In genomic region chr11:32895400-32895799, GRCm38 (mm10) we compare ENCODE assay signal across 18 mouse cellular contexts.
DNase-seq lines count a peak whose midpoint lies in the region; ATAC-seq and TF ChIP-seq lines count a peak whose summit lies in the region.
"Had no signal": no experiment of that assay in that cellular context is flagged by ENCODE, and none has a peak within 500 bp of the region (broad histone marks: within the 10 kb centered on the region; RNA-seq: fewer than 3 reads in every experiment).

No protein-coding gene starts in this region.

- no peaks in the 10 kb centered on the region for H3K36me3 ChIP-seq in kidney, adult 2 months (ENCODE audit: control insufficient read depth, insufficient read depth, low read length)
- H3K36me3 ChIP-seq in lung, postnatal 0 days (ENCODE audit: insufficient read depth, low read length) = no peaks in the 10 kb centered on the region
- no peaks in the 10 kb centered on the region for H3K36me3 ChIP-seq in stomach, postnatal 0 days (ENCODE audit: control insufficient read depth, insufficient read depth, low read length)
- H3K36me3 ChIP-seq: embryonic facial prominence, embryonic 10.5 days; forebrain, embryonic 15.5 days; heart, embryonic 15.5 days; hindbrain, embryonic 10.5 days had no signal

- TF ChIP-seq CTCF in kidney, adult 2 months (conservative IDR thresholded peaks at IDR 0.05; ENCODE audit: insufficient read depth, insufficient read length, low read depth, low read length) = 0 out of 2 replicates have a peak, but pooled peaks have one; percentile 9
- peak; percentile 38 for TF ChIP-seq CTCF in lung, postnatal 0 days (IDR thresholded peaks at IDR 0.05)
- TF ChIP-seq CTCF in stomach, postnatal 0 days (IDR thresholded peaks at IDR 0.05; ENCODE audit: low read depth) = peak; percentile 51

- H3K4me2 ChIP-seq in lung, postnatal 0 days (replicated peaks; ENCODE audit: low read depth, low read length) = no peak overlapping the region
- no peak overlapping the region for H3K4me2 ChIP-seq in stomach, postnatal 0 days (replicated peaks; ENCODE audit: low read depth)
- H3K4me2 ChIP-seq: forebrain, embryonic 15.5 days; heart, embryonic 15.5 days had no signal

- no peaks in the 10 kb centered on the region for H3K9me3 ChIP-seq in lung, postnatal 0 days (ENCODE audit: low read length)
- no peaks in the 10 kb centered on the region for H3K9me3 ChIP-seq in stomach, postnatal 0 days (ENCODE audit: control insufficient read depth, low read length)
- H3K9me3 ChIP-seq: embryonic facial prominence, embryonic 10.5 days; forebrain, embryonic 15.5 days; heart, embryonic 15.5 days; hindbrain, embryonic 10.5 days had no signal

- WGBS in kidney, adult 2 months = 71% methylated on average over 3 of the region's 3 CpGs
- WGBS in lung, postnatal 0 days = 78% methylated on average over 3 of the region's 3 CpGs
- WGBS in stomach, postnatal 0 days = 78% methylated on average over 3 of the region's 3 CpGs

- H3K4me3 ChIP-seq in kidney, adult 2 months (ENCODE audit: insufficient read depth, low read depth, low read length) = no peak overlapping the region
- no peak overlapping the region for H3K4me3 ChIP-seq in lung, postnatal 0 days (ENCODE audit: low read depth, low read length)
- no peak overlapping the region for H3K4me3 ChIP-seq in stomach, postnatal 0 days (ENCODE audit: low read depth, low read length)
- H3K4me3 ChIP-seq: embryonic facial prominence, embryonic 10.5 days; erythroblast, embryonic 14.5 days; forebrain, embryonic 15.5 days; heart, embryonic 15.5 days; hindbrain, embryonic 10.5 days had no signal

- H3K27me3 ChIP-seq in kidney, adult 2 months (replicated peaks; ENCODE audit: control insufficient read depth, insufficient read depth, low read length) = no peaks in the 10 kb centered on the region
- H3K27me3 ChIP-seq in lung, postnatal 0 days (replicated peaks; ENCODE audit: insufficient read depth, low read length) = no peaks in the 10 kb centered on the region
- H3K27me3 ChIP-seq in stomach, postnatal 0 days (ENCODE audit: control insufficient read depth, insufficient read depth, low read length) = 0 out of 2 replicates have a peak, but pooled peaks cover 2% of the 10 kb centered on the region
- H3K27me3 ChIP-seq: forebrain, embryonic 15.5 days had no signal

- TF ChIP-seq EP300 in lung, postnatal 0 days (IDR thresholded peaks at IDR 0.05) = no peak
- TF ChIP-seq EP300 in stomach, postnatal 0 days (optimal IDR thresholded peaks at IDR 0.05) = no peak

- H3K9ac ChIP-seq in lung, postnatal 0 days (replicated peaks; ENCODE audit: low read depth) = no peak overlapping the region
- no peak overlapping the region for H3K9ac ChIP-seq in stomach, postnatal 0 days (ENCODE audit: low read length)
- H3K9ac ChIP-seq: forebrain, embryonic 15.5 days; heart, embryonic 15.5 days had no signal

- DNase-seq in adrenal gland, postnatal 10 days = peak; percentile 50
- DNase-seq in adrenal gland, adult 8-10 months = no peak
- no peak for DNase-seq in kidney, adult 2 months
- DNase-seq in kidney, adult 11 months = no peak
- no peak for DNase-seq in lung, postnatal 0 days (ENCODE audit: low spot score)
- no peak for DNase-seq in lung, postnatal 25 days (ENCODE audit: low spot score)
- no peak for DNase-seq in stomach, postnatal 0 days (ENCODE audit: low spot score)
- DNase-seq: cerebellum, adult 11 months; cerebellum, postnatal 36 days; layer of hippocampus, adult 9-11 months had no signal

- TF ChIP-seq POLR2A in kidney, adult 2 months (IDR thresholded peaks at IDR 0.05; ENCODE audit: low read depth, low read length) = no peak

- no peak for ATAC-seq in lung, postnatal 0 days
- no peak for ATAC-seq in stomach, postnatal 0 days (ENCODE audit: low FRiP score, low TSS enrichment)
- no peak for ATAC-seq in erythroblast, adult 5-6 weeks (replicated peaks; ENCODE audit: low FRiP score, poor library complexity, severe bottlenecking)
- ATAC-seq: forebrain, embryonic 15.5 days; inflammation-experienced regulatory T-cells, adult 6 months; midbrain, embryonic 16.5 days had no signal

- no peak overlapping the region for H3K27ac ChIP-seq in kidney, adult 2 months (ENCODE audit: insufficient read depth, low read depth, low read length)
- H3K27ac ChIP-seq in lung, postnatal 0 days (ENCODE audit: low read length) = no peak overlapping the region
- no peak overlapping the region for H3K27ac ChIP-seq in stomach, postnatal 0 days (replicated peaks)
- H3K27ac ChIP-seq: embryonic facial prominence, embryonic 10.5 days; forebrain, embryonic 15.5 days; heart, embryonic 15.5 days; hindbrain, embryonic 10.5 days had no signal

- no peaks in the 10 kb centered on the region for H3K4me1 ChIP-seq in kidney, adult 2 months (ENCODE audit: control insufficient read depth, insufficient read depth, low read length)
- H3K4me1 ChIP-seq in lung, postnatal 0 days (ENCODE audit: insufficient read depth, low read depth, low read length) = no peaks in the 10 kb centered on the region
- H3K4me1 ChIP-seq in stomach, postnatal 0 days (replicated peaks; ENCODE audit: control insufficient read depth, insufficient read depth) = no peaks in the 10 kb centered on the region
- H3K4me1 ChIP-seq: forebrain, embryonic 15.5 days; heart, embryonic 15.5 days had no signal
